Mouse (Mus musculus): ENCODE results near the gene Twnk. TPM values are rescaled to one million over a fixed set of nuclear protein-coding genes. Genes with fewer than 3 reads are reported as not detected.

Twnk gene
- polyA plus RNA-seq, 1 experiment from 2014 or later = 19.8 TPM

- Histone ChIP-seq H3K9me3 (ENCODE audit: control insufficient read depth, low read length) (no peaks in the 10 kb centered on the region), H3K4me2 (ENCODE audit: low read depth, low read length) (peak overlapping the region; percentile 93), H3K27ac (ENCODE audit: low read length) (peak overlapping the region; percentile 100), H3K27me3 (replicated peaks; ENCODE audit: control insufficient read depth, insufficient read depth, low read length) (no peaks in the 10 kb centered on the region), H3K9ac (ENCODE audit: low read depth, low read length) (peak overlapping the region; percentile 92), H3K4me3 (ENCODE audit: low read length) (peak overlapping the region; percentile 76), H3K4me1 (ENCODE audit: control insufficient read depth, insufficient read depth, low read length) (peaks cover 55% of the 10 kb centered on the region), H3K36me3 (ENCODE audit: control insufficient read depth, insufficient read depth, low read length) (0 out of 2 replicates have a peak, but pooled peaks cover 3% of the 10 kb centered on the region)
- ATAC-seq = peak; percentile 29
- 0% methylated on average over 22 of the region's 27 CpGs for WGBS
Observed at GRCm38 (mm10) chr19:45017216-45017771, 11.8 kb downstream of the Twnk start.

- Histone ChIP-seq H3K9me3 (ENCODE audit: control insufficient read depth, low read length) (no peaks in the 10 kb centered on the region), H3K36me3 (ENCODE audit: control insufficient read depth, insufficient read depth, low read length) (0 out of 2 replicates have a peak, but pooled peaks cover 3% of the 10 kb centered on the region), H3K27ac (ENCODE audit: low read length) (peak overlapping the region; percentile 100), H3K4me3 (ENCODE audit: low read length) (peak overlapping the region; percentile 76), H3K4me2 (ENCODE audit: low read depth, low read length) (peak overlapping the region; percentile 93), H3K27me3 (replicated peaks; ENCODE audit: control insufficient read depth, insufficient read depth, low read length) (no peaks in the 10 kb centered on the region), H3K9ac (ENCODE audit: low read depth, low read length) (peak overlapping the region; percentile 92), H3K4me1 (ENCODE audit: control insufficient read depth, insufficient read depth, low read length) (peaks cover 52% of the 10 kb centered on the region)
- WGBS = under 1% methylated on average over 38 of the region's 48 CpGs
- peak; percentile 47 for ATAC-seq
Observed at GRCm38 (mm10) chr19:45017909-45018308, 12.4 kb downstream of the Twnk start.

GRCm38 (mm10) chr19:45018351-45018831 lies 12.9 kb downstream of the Twnk start:
- Histone ChIP-seq H3K27me3 (replicated peaks; ENCODE audit: control insufficient read depth, insufficient read depth, low read length) (no peaks in the 10 kb centered on the region), H3K4me3 (ENCODE audit: low read length) (peak overlapping the region; percentile 76), H3K9ac (ENCODE audit: low read depth, low read length) (peak overlapping the region; percentile 92), H3K27ac (ENCODE audit: low read length) (peak overlapping the region; percentile 100), H3K4me1 (ENCODE audit: control insufficient read depth, insufficient read depth, low read length) (peaks cover 47% of the 10 kb centered on the region), H3K4me2 (ENCODE audit: low read depth, low read length) (peak overlapping the region; percentile 93), H3K9me3 (ENCODE audit: control insufficient read depth, low read length) (no peaks in the 10 kb centered on the region), H3K36me3 (ENCODE audit: control insufficient read depth, insufficient read depth, low read length) (0 out of 2 replicates have a peak, but pooled peaks cover 3% of the 10 kb centered on the region)
- under 1% methylated on average over 13 of the region's 13 CpGs for WGBS
- no peak for ATAC-seq

- peaks cover 31% of the 10 kb centered on the region for H3K4me1 ChIP-seq (ENCODE audit: control insufficient read depth, insufficient read depth, low read length)
- 51% methylated on average over 6 of the region's 6 CpGs for WGBS
- H3K4me2 ChIP-seq (ENCODE audit: low read depth, low read length) = peak overlapping the region; percentile 45
- no peaks in the 10 kb centered on the region for H3K9me3 ChIP-seq (ENCODE audit: control insufficient read depth, low read length)
- 0 out of 2 replicates have a peak overlapping the region, but pooled peaks have one; percentile 6 for H3K4me3 ChIP-seq (ENCODE audit: low read length)
- peak overlapping the region; percentile 40; the same call in 1 of the 2 replicates for H3K9ac ChIP-seq (ENCODE audit: low read depth, low read length)
- no peak for ATAC-seq
- no peaks in the 10 kb centered on the region for H3K27me3 ChIP-seq (replicated peaks; ENCODE audit: control insufficient read depth, insufficient read depth, low read length)
- H3K27ac ChIP-seq (ENCODE audit: low read length) = no peak overlapping the region
- peaks cover 14% of the 10 kb centered on the region; the same call in 1 of the 2 replicates for H3K36me3 ChIP-seq (ENCODE audit: control insufficient read depth, insufficient read depth, low read length)
Observed at GRCm38 (mm10) chr19:45020348-45020747, 14.9 kb downstream of the Twnk start.

- H3K9me3 ChIP-seq (ENCODE audit: control insufficient read depth, low read length) = no peaks in the 10 kb centered on the region
- H3K36me3 ChIP-seq (ENCODE audit: control insufficient read depth, insufficient read depth, low read length) = peaks cover 21% of the 10 kb centered on the region
- peak overlapping the region; percentile 40 for H3K9ac ChIP-seq (ENCODE audit: low read depth, low read length)
- no peak for ATAC-seq
- H3K27ac ChIP-seq (ENCODE audit: low read length) = no peak overlapping the region
- H3K4me2 ChIP-seq (ENCODE audit: low read depth, low read length) = no peak overlapping the region
- H3K4me1 ChIP-seq (ENCODE audit: control insufficient read depth, insufficient read depth, low read length) = peaks cover 30% of the 10 kb centered on the region
- H3K4me3 ChIP-seq (ENCODE audit: low read length) = no peak overlapping the region
- 89% methylated on average over 15 of the region's 15 CpGs for WGBS
- H3K27me3 ChIP-seq (replicated peaks; ENCODE audit: control insufficient read depth, insufficient read depth, low read length) = no peaks in the 10 kb centered on the region
Observed at GRCm38 (mm10) chr19:45021362-45021761, 15.9 kb downstream of the Twnk start.

GRCm38 (mm10) chr19:45023993-45024392 lies 18.5 kb downstream of the Twnk start:
- no peak for ATAC-seq
- no peaks in the 10 kb centered on the region for H3K9me3 ChIP-seq (ENCODE audit: control insufficient read depth, low read length)
- H3K27ac ChIP-seq (ENCODE audit: low read length) = no peak overlapping the region
- no peak overlapping the region for H3K4me3 ChIP-seq (ENCODE audit: low read length)
- peaks cover 29% of the 10 kb centered on the region for H3K36me3 ChIP-seq (ENCODE audit: control insufficient read depth, insufficient read depth, low read length)
- H3K4me2 ChIP-seq (ENCODE audit: low read depth, low read length) = no peak overlapping the region
- no peak overlapping the region for H3K9ac ChIP-seq (ENCODE audit: low read depth, low read length)
- H3K4me1 ChIP-seq (ENCODE audit: control insufficient read depth, insufficient read depth, low read length) = peaks cover 38% of the 10 kb centered on the region
- H3K27me3 ChIP-seq (replicated peaks; ENCODE audit: control insufficient read depth, insufficient read depth, low read length) = no peaks in the 10 kb centered on the region
- 80% methylated on average over 11 of the region's 11 CpGs for WGBS

- Histone ChIP-seq H3K4me3 (ENCODE audit: low read length) (no peak overlapping the region), H3K9me3 (ENCODE audit: control insufficient read depth, low read length) (no peaks in the 10 kb centered on the region), H3K4me2 (ENCODE audit: low read depth, low read length) (no peak overlapping the region), H3K27me3 (replicated peaks; ENCODE audit: control insufficient read depth, insufficient read depth, low read length) (no peaks in the 10 kb centered on the region), H3K4me1 (ENCODE audit: control insufficient read depth, insufficient read depth, low read length) (peaks cover 31% of the 10 kb centered on the region), H3K36me3 (ENCODE audit: control insufficient read depth, insufficient read depth, low read length) (peaks cover 29% of the 10 kb centered on the region), H3K27ac (ENCODE audit: low read length) (no peak overlapping the region), H3K9ac (ENCODE audit: low read depth, low read length) (no peak overlapping the region)
- 84% methylated on average over 20 of the region's 20 CpGs for WGBS
- ATAC-seq = no peak
Observed at GRCm38 (mm10) chr19:45024775-45025174, 19.3 kb downstream of the Twnk start.

GRCm38 (mm10) chr19:45025937-45026568 lies 20.6 kb downstream of the Twnk start:
- peaks cover 29% of the 10 kb centered on the region for H3K36me3 ChIP-seq (ENCODE audit: control insufficient read depth, insufficient read depth, low read length)
- WGBS = 90% methylated on average over 37 of the region's 37 CpGs

GRCm38 (mm10) chr19:45026958-45027670 lies 21.7 kb downstream of the Twnk start:
- Histone ChIP-seq H3K27ac (ENCODE audit: low read length) (no peak overlapping the region), H3K4me2 (ENCODE audit: low read depth, low read length) (no peak overlapping the region), H3K9me3 (ENCODE audit: control insufficient read depth, low read length) (no peaks in the 10 kb centered on the region), H3K9ac (ENCODE audit: low read depth, low read length) (no peak overlapping the region), H3K36me3 (ENCODE audit: control insufficient read depth, insufficient read depth, low read length) (peaks cover 26% of the 10 kb centered on the region), H3K27me3 (replicated peaks; ENCODE audit: control insufficient read depth, insufficient read depth, low read length) (no peaks in the 10 kb centered on the region), H3K4me1 (ENCODE audit: control insufficient read depth, insufficient read depth, low read length) (peaks cover 25% of the 10 kb centered on the region), H3K4me3 (ENCODE audit: low read length) (no peak overlapping the region)
- no peak for ATAC-seq
- WGBS = 69% methylated on average over 6 of the region's 6 CpGs

More at GRCm38 (mm10) chr19:45025937-45026568, 20.6 kb downstream of the Twnk start:
- no peaks in the 10 kb centered on the region for H3K27me3 ChIP-seq (replicated peaks; ENCODE audit: control insufficient read depth, insufficient read depth, low read length)
- no peak overlapping the region for H3K4me3 ChIP-seq (ENCODE audit: low read length)
- H3K4me2 ChIP-seq (ENCODE audit: low read depth, low read length) = no peak overlapping the region
- H3K9ac ChIP-seq (ENCODE audit: low read depth, low read length) = peak overlapping the region; percentile 14; the same call in 1 of the 2 replicates
- no peak overlapping the region for H3K27ac ChIP-seq (ENCODE audit: low read length)
- ATAC-seq = no peak
- H3K4me1 ChIP-seq (ENCODE audit: control insufficient read depth, insufficient read depth, low read length) = peaks cover 22% of the 10 kb centered on the region
- no peaks in the 10 kb centered on the region for H3K9me3 ChIP-seq (ENCODE audit: control insufficient read depth, low read length)

All from intestine, embryonic 16.5 days (tissue).